Mouse (Mus musculus): ENCODE measurements around the gene Hal. TPM values are rescaled to one million over a fixed set of nuclear protein-coding genes. Genes with fewer than 3 reads are reported as not detected.

The Hal gene
- polyA plus RNA-seq, 1 experiment from 2014 or later: 0.05 TPM

DNA sequence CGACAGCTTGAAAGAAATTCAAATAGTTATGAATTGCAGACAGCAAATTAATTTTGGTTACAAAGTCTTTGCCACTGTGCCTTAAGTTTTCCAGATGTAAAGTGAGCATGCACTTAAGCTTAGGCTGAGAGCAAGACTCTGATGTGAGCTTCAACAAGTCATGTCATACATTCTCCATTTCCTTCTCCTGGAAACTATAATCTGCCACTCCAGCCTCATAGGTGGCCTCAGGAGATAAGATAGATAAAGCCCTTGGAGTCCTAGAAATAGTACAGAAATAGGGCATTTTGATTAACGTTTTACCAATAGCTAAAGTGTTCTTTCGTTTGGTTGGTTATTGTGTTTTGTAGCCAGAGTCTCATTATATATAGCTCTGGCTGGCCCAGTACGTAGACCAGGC is 21.3 kb upstream of the Hal start:
- Histone ChIP-seq H3K9me3 (ENCODE audit: control insufficient read depth, low read length) (no peaks in the 10 kb centered on the region), H3K4me2 (ENCODE audit: low read depth, low read length) (no peak overlapping the region), H3K27ac (ENCODE audit: low read depth, low read length) (no peak overlapping the region), H3K4me3 (ENCODE audit: low read depth, low read length) (no peak overlapping the region), H3K36me3 (ENCODE audit: control insufficient read depth, insufficient read depth, low read length) (peaks cover 25% of the 10 kb centered on the region; the same call in 1 of the 2 replicates), H3K9ac (replicated peaks; ENCODE audit: low read depth, low read length) (no peak overlapping the region), H3K4me1 (ENCODE audit: control insufficient read depth, insufficient read depth, low read length) (no peaks in the 10 kb centered on the region), H3K27me3 (ENCODE audit: control insufficient read depth, insufficient read depth, low read length) (no peaks in the 10 kb centered on the region)
- no peak for ATAC-seq (ENCODE audit: low read depth)
- 94% methylated on average over 4 of the region's 4 CpGs for WGBS

DNA sequence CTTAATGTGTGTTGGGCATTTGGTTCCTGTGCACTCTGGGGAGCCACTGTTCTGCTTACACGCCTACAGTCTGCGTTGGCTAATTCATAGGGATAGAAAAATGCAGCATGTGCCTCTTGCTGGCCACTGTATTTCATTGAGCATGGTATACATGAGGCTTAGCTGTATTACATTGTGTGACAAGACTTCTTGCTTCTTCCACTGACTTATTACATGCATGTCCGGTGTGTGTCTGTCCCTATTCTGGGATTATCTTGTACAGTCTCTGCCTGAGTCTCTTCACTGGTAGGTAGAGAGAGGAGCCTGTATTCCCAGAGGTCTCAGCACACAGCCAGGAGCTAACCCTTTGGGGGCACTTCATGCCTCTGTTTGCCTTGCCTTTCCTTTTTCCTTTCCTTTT is 20.8 kb upstream of the Hal start:
- H3K9me3 ChIP-seq (ENCODE audit: control insufficient read depth, low read length): no peaks in the 10 kb centered on the region
- no peak overlapping the region for H3K9ac ChIP-seq (replicated peaks; ENCODE audit: low read depth, low read length)
- no peak overlapping the region for H3K4me2 ChIP-seq (ENCODE audit: low read depth, low read length)
- ATAC-seq (ENCODE audit: low read depth): no peak
- peaks cover 25% of the 10 kb centered on the region; the same call in 1 of the 2 replicates for H3K36me3 ChIP-seq (ENCODE audit: control insufficient read depth, insufficient read depth, low read length)
- WGBS: 89% methylated on average over 3 of the region's 3 CpGs
- no peak overlapping the region for H3K27ac ChIP-seq (ENCODE audit: low read depth, low read length)
- H3K4me1 ChIP-seq (ENCODE audit: control insufficient read depth, insufficient read depth, low read length): no peaks in the 10 kb centered on the region
- no peaks in the 10 kb centered on the region for H3K27me3 ChIP-seq (ENCODE audit: control insufficient read depth, insufficient read depth, low read length)
- H3K4me3 ChIP-seq (ENCODE audit: low read depth, low read length): no peak overlapping the region

DNA sequence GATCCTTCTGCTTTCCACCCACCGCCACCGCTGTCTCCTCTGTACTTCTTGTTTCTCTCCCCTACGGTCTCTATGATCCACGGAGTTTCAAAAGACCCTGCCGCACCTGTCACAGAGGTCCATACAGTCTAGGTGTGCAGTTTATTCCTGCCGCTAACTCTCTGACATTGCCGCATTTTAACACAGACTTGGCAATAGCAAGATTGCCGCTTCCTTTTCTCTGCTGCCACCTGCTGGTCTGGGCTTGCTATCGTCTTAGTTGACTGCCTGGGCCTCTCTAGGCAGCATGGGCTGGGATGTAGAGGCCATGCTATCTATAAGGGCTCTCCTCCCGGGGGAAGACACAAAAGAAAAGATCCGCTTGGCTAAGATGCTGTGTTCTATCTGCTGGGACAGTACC is 17.2 kb upstream of the Hal start:
- WGBS: 51% methylated on average over 11 of the region's 11 CpGs
- peak; percentile 63; the same call in 1 of the 2 replicates for ATAC-seq (ENCODE audit: low read depth)
- Histone ChIP-seq H3K27ac (ENCODE audit: low read depth, low read length) (no peak overlapping the region), H3K4me3 (ENCODE audit: low read depth, low read length) (no peak overlapping the region), H3K36me3 (ENCODE audit: control insufficient read depth, insufficient read depth, low read length) (peaks cover 31% of the 10 kb centered on the region; the same call in 1 of the 2 replicates), H3K9me3 (ENCODE audit: control insufficient read depth, low read length) (no peaks in the 10 kb centered on the region), H3K4me1 (ENCODE audit: control insufficient read depth, insufficient read depth, low read length) (no peaks in the 10 kb centered on the region), H3K9ac (replicated peaks; ENCODE audit: low read depth, low read length) (no peak overlapping the region), H3K4me2 (ENCODE audit: low read depth, low read length) (no peak overlapping the region), H3K27me3 (ENCODE audit: control insufficient read depth, insufficient read depth, low read length) (no peaks in the 10 kb centered on the region)

DNA sequence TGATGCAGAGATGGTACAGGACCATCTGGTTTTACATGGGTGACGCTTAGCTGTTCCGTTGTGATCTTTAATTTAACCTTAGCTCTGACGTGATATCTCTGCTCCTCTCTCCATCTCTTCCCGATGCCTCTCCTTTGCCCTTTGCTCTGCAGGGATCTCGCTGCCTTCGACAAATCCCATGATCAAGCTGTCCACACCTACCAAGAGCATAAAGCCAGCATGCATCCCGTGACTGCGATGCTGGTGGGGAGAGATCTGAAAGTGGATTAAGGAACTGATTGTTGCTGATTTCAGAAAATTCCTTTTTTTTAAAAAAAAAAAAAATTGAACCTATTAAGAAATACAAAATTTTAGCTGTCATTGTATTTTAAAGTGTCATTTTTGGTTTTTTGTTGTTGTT is 4.1 kb upstream of the Hal start:
- 93% methylated on average over 8 of the region's 8 CpGs for WGBS
- H3K4me3 ChIP-seq (ENCODE audit: low read depth, low read length): no peak overlapping the region
- H3K4me1 ChIP-seq (ENCODE audit: control insufficient read depth, insufficient read depth, low read length): no peaks in the 10 kb centered on the region
- no peaks in the 10 kb centered on the region for H3K27me3 ChIP-seq (ENCODE audit: control insufficient read depth, insufficient read depth, low read length)
- no peak for ATAC-seq (ENCODE audit: low read depth)
- H3K9me3 ChIP-seq (ENCODE audit: control insufficient read depth, low read length): no peaks in the 10 kb centered on the region
- H3K27ac ChIP-seq (ENCODE audit: low read depth, low read length): no peak overlapping the region
- peaks cover 27% of the 10 kb centered on the region for H3K36me3 ChIP-seq (ENCODE audit: control insufficient read depth, insufficient read depth, low read length)
- H3K4me2 ChIP-seq (ENCODE audit: low read depth, low read length): no peak overlapping the region
- no peak overlapping the region for H3K9ac ChIP-seq (replicated peaks; ENCODE audit: low read depth, low read length)

DNA sequence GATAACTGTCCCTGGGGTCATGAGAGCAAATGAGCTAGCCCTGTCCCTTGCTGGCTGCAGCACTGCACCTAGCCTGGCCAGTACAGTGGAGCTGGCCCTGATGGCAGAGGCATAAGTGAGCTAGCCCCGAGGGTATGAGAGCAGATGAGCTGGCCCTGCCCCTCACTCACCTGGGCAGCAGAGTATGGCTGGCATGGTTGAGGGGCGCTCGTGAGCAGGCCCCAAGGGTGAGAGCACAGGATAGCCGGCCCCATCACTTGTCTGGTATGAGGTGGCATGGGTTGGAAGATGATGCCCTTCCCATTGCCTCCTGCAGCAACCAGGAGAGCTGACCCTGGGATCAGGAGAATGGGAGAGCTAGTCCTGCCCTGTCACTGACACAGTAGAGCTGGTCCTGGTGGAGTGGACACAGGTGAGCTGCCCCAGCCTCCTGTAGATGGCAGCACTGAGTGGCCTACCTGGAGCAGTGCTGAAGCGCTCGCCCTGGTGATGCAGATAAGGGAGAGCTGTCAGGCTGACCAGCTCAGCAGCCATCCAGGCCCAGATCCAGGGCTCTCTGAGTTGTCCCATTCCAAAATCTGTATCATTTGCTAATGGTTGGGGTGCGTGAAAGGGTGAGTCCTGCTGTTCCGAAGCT is 3.4 kb upstream of the Hal start:
- Histone ChIP-seq H3K27me3 (ENCODE audit: control insufficient read depth, insufficient read depth, low read length) (no peaks in the 10 kb centered on the region), H3K4me3 (ENCODE audit: low read depth, low read length) (no peak overlapping the region), H3K9me3 (ENCODE audit: control insufficient read depth, low read length) (no peaks in the 10 kb centered on the region), H3K4me1 (ENCODE audit: control insufficient read depth, insufficient read depth, low read length) (no peaks in the 10 kb centered on the region), H3K36me3 (ENCODE audit: control insufficient read depth, insufficient read depth, low read length) (peaks cover 21% of the 10 kb centered on the region), H3K27ac (ENCODE audit: low read depth, low read length) (no peak overlapping the region), H3K9ac (replicated peaks; ENCODE audit: low read depth, low read length) (no peak overlapping the region), H3K4me2 (ENCODE audit: low read depth, low read length) (no peak overlapping the region)
- 0 out of 2 replicates have a peak, but pooled peaks have one; percentile 44 for ATAC-seq (ENCODE audit: low read depth)
- 87% methylated on average over 8 of the region's 8 CpGs for WGBS

DNA sequence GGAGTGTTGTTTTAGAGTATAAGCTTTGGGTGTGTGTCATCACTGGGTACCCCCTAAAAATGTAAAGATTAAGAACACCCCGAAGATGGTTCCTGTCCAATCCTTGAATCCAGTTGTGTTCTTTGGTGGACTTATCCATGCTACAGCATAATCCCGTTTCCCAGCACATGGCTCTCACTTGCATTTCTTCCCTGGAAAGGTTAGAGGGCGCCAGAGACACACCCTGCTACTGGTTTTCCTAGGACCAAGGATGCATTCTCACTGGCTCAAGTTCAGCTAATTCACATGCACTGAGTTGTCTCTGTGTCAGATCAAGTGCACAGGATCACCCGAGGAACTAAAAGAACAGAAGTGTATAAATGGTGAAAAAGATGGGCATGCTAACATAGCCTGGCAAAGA is 1.9 kb upstream of the Hal start:
- 29% methylated on average over 4 of the region's 4 CpGs for WGBS
- no peaks in the 10 kb centered on the region for H3K9me3 ChIP-seq (ENCODE audit: control insufficient read depth, low read length)
- no peak overlapping the region for H3K4me3 ChIP-seq (ENCODE audit: low read depth, low read length)
- no peak overlapping the region for H3K9ac ChIP-seq (replicated peaks; ENCODE audit: low read depth, low read length)
- no peak for ATAC-seq (ENCODE audit: low read depth)
- peaks cover 6% of the 10 kb centered on the region for H3K36me3 ChIP-seq (ENCODE audit: control insufficient read depth, insufficient read depth, low read length)
- no peak overlapping the region for H3K27ac ChIP-seq (ENCODE audit: low read depth, low read length)
- H3K4me2 ChIP-seq (ENCODE audit: low read depth, low read length): no peak overlapping the region
- H3K4me1 ChIP-seq (ENCODE audit: control insufficient read depth, insufficient read depth, low read length): no peaks in the 10 kb centered on the region
- H3K27me3 ChIP-seq (ENCODE audit: control insufficient read depth, insufficient read depth, low read length): no peaks in the 10 kb centered on the region

DNA sequence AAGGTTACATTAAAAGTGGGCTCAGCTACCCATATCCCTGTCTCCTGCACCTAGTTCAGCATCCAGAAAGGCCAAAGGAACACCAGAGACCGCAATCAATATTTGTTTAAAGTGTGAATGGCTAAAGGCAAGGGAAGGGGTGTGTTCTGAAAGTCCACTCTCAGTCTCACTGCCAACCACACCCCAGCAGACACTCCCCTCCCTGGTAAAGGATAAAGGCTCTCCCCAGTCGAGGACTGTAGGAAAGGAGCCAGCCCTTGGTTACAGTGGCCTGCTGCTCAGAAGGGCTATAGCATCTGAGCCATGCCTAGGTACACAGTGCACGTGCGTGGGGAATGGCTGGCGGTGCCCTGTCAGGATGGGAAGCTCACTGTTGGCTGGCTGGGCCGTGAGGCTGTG is 259 bp downstream of the Hal start:
- Histone ChIP-seq H3K27me3 (ENCODE audit: control insufficient read depth, insufficient read depth, low read length) (no peaks in the 10 kb centered on the region), H3K36me3 (ENCODE audit: control insufficient read depth, insufficient read depth, low read length) (no peaks in the 10 kb centered on the region), H3K4me2 (ENCODE audit: low read depth, low read length) (no peak overlapping the region), H3K4me3 (ENCODE audit: low read depth, low read length) (no peak overlapping the region), H3K4me1 (ENCODE audit: control insufficient read depth, insufficient read depth, low read length) (no peaks in the 10 kb centered on the region), H3K27ac (ENCODE audit: low read depth, low read length) (no peak overlapping the region), H3K9ac (replicated peaks; ENCODE audit: low read depth, low read length) (no peak overlapping the region), H3K9me3 (ENCODE audit: control insufficient read depth, low read length) (no peaks in the 10 kb centered on the region)
- 72% methylated on average over 6 of the region's 6 CpGs for WGBS
- ATAC-seq (ENCODE audit: low read depth): no peak

DNA sequence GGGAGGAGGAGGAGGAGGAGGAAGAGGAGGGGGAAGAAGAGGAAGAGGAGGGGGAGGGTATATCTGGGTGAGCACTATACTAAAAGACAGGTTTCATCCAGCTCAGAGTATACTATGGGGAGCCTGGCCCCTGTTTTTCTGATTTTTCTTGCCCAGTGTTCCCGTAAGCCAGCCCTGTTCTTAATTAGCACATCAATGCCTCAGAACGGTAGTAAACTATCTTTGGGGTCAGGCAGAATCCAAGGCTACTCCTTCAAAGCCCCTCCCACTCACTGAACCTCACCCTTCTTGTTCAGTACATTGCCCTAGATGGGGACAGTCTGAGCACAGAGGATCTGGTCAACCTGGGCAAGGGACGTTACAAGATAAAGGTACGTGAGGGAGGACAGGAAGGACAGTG is 1.9 kb downstream of the Hal start:
- 31% methylated on average over 4 of the region's 4 CpGs for WGBS
- ATAC-seq (ENCODE audit: low read depth): no peak
- no peaks in the 10 kb centered on the region for H3K4me1 ChIP-seq (ENCODE audit: control insufficient read depth, insufficient read depth, low read length)
- no peak overlapping the region for H3K27ac ChIP-seq (ENCODE audit: low read depth, low read length)
- no peaks in the 10 kb centered on the region for H3K36me3 ChIP-seq (ENCODE audit: control insufficient read depth, insufficient read depth, low read length)
- no peaks in the 10 kb centered on the region for H3K9me3 ChIP-seq (ENCODE audit: control insufficient read depth, low read length)
- no peaks in the 10 kb centered on the region for H3K27me3 ChIP-seq (ENCODE audit: control insufficient read depth, insufficient read depth, low read length)
- H3K4me3 ChIP-seq (ENCODE audit: low read depth, low read length): no peak overlapping the region
- no peak overlapping the region for H3K4me2 ChIP-seq (ENCODE audit: low read depth, low read length)
- no peak overlapping the region for H3K9ac ChIP-seq (replicated peaks; ENCODE audit: low read depth, low read length)

DNA sequence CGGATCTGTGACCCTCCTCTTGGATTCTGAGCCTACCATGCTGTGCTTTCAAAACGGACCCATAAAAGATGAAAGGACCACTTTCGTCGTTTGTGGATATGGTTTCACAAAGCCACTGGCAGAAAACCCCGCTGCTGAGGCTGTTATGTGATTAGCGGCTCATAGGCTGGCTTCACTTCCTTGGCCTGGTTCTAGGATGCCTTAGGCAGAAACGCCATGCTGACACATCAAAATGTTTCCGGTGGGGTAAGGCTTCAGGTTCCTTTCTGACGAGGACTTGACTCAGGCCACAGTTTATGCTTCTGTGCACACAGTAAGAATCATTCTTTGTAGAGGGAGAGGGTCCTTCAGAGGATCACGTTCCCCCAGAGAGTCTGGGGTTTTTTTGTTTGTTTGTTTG is 12.3 kb downstream of the Hal start:
- no peaks in the 10 kb centered on the region for H3K9me3 ChIP-seq (ENCODE audit: control insufficient read depth, low read length)
- no peak for ATAC-seq (ENCODE audit: low read depth)
- WGBS: 34% methylated on average over 10 of the region's 10 CpGs
- H3K4me1 ChIP-seq (ENCODE audit: control insufficient read depth, insufficient read depth, low read length): no peaks in the 10 kb centered on the region
- H3K4me2 ChIP-seq (ENCODE audit: low read depth, low read length): no peak overlapping the region
- no peaks in the 10 kb centered on the region for H3K36me3 ChIP-seq (ENCODE audit: control insufficient read depth, insufficient read depth, low read length)
- no peak overlapping the region for H3K9ac ChIP-seq (replicated peaks; ENCODE audit: low read depth, low read length)
- no peak overlapping the region for H3K27ac ChIP-seq (ENCODE audit: low read depth, low read length)
- H3K27me3 ChIP-seq (ENCODE audit: control insufficient read depth, insufficient read depth, low read length): no peaks in the 10 kb centered on the region
- no peak overlapping the region for H3K4me3 ChIP-seq (ENCODE audit: low read depth, low read length)
